Mouse (Mus musculus): ENCODE data around the gene Ifitm2.

- TF ChIP-seq CTCF (IDR thresholded peaks at IDR 0.05; ENCODE audit: extremely low read depth, insufficient read length, insufficient replicate concordance, low read depth, low read length) (no peak), POLR2A (IDR thresholded peaks at IDR 0.05; ENCODE audit: low read depth, low read length) (no peak)
Observed at GRCm38 (mm10) chr7:140956556-140956869, 726 bp upstream of the Ifitm2 start.

All from small intestine, adult 2 months (tissue).